Mouse (Mus musculus) forebrain, embryonic 14.5 days (tissue): ENCODE measurements around the gene Fbxo4. TPM values are rescaled to one million over a fixed set of nuclear protein-coding genes. Genes with fewer than 3 reads are reported as not detected.

Experiments used
- ATAC-seq: fragments of 200-750 bp; cut with Nextera tagmentation; 2 replicates; pipeline ENCODE4 v1.8.0; 2017; ENCODE audit warnings: mild to moderate bottlenecking, moderate library complexity
- DNase-seq: peaks from one replicate; pipeline ENCODE4 v3.0.0-alpha.2; 2015; ENCODE audit warnings: low spot score
- H3K27ac ChIP-seq: fragments of 300-500 bp; sonication (generic); 2 replicates; pipeline ENCODE4 v1.5.1; 2014; ENCODE audit warnings: low read depth, mild to moderate bottlenecking, control low read depth, low read length, moderate library complexity
- H3K27me3 ChIP-seq: fragments of 300-500 bp; sonication (generic); replicated peaks from 2 replicates; pipeline ENCODE4 v1.6.1; 2014; ENCODE audit warnings: low read length, control low read depth, mixed read lengths; ENCODE audit not compliant: control insufficient read depth, insufficient read depth
- H3K36me3 ChIP-seq: fragments of 300-500 bp; sonication (generic); 2 replicates; pipeline ENCODE4 v1.6.1; 2014; ENCODE audit warnings: low read length, control low read depth; ENCODE audit not compliant: control insufficient read depth, insufficient read depth
- H3K4me1 ChIP-seq: fragments of 300-500 bp; sonication (generic); 2 replicates; pipeline ENCODE4 v1.6.1; 2014; ENCODE audit warnings: antibody characterized with exemption, low read length, control low read depth; ENCODE audit not compliant: control insufficient read depth, insufficient read depth
- H3K4me2 ChIP-seq: fragments of 300-500 bp; sonication (generic); 2 replicates; pipeline ENCODE4 v1.6.1; 2014; ENCODE audit warnings: mild to moderate bottlenecking, control low read depth, low read length
- H3K4me3 ChIP-seq: fragments of 300-500 bp; sonication (generic); 2 replicates; pipeline ENCODE4 v1.5.1; 2014; ENCODE audit warnings: low read depth, low read length, control low read depth
- H3K9ac ChIP-seq: fragments of 300-500 bp; sonication (generic); 2 replicates; pipeline ENCODE4 v1.6.1; 2014; ENCODE audit warnings: mild to moderate bottlenecking, low read length, control low read depth, moderate library complexity
- H3K9me3 ChIP-seq: fragments of 300-500 bp; sonication (generic); replicated peaks from 2 replicates; pipeline ENCODE4 v1.6.1; 2016; ENCODE audit warnings: low read length, control low read depth, mixed read lengths; ENCODE audit not compliant: control insufficient read depth
- WGBS: fragments of 180-500 bp; shearing (Covaris S2); extraction: QIAGEN DNeasy Blood & Tissue Kit; methylation state at CpG from one replicate; pipeline ENCODE4 v1.1.7; 2014; 5-methylcytosine and 5-hydroxymethylcytosine counted together
- polyA plus RNA-seq: library from polyadenylated mRNA; unstranded; fragments of >200 nt; fragmentation: Nextera tagmentation; extraction: Ambion mirVana; gene quantifications from 2 replicates; pipeline ENCODE4 v1.2.1, GENCODE M21; 2014

The Fbxo4 gene
- polyA plus RNA-seq, 1 experiment from 2014 or later = 8.0 TPM

DNA sequence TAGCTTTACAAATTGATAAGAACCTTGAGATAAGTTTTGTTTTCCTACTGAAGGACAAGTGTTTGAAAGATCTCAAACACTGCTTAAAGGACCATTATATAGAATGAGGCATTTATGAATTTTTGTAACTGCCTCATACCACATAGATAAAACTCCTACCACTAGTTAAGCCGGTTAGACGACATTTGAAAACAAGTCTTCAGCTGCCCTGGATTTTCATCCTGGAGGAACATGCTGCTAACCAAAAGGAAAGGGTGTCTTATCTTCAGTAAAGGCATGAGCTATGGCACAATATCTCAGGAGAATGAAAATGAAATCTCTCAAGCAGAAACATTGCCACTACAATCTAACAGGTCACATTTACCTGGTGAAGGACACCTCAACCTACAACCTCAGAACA is 44.4 kb upstream of the Fbxo4 start:
- H3K9me3 ChIP-seq = no peaks in the 10 kb centered on the region
- no peak for DNase-seq
- no peaks in the 10 kb centered on the region for H3K27me3 ChIP-seq
- H3K4me1 ChIP-seq = peaks cover 8% of the 10 kb centered on the region; the same call in 1 of the 2 replicates
- H3K36me3 ChIP-seq = no peaks in the 10 kb centered on the region
- H3K4me3 ChIP-seq = no peak overlapping the region
- no peak for ATAC-seq
- H3K4me2 ChIP-seq = no peak overlapping the region
- WGBS = 97% methylated on average over 2 of the region's 2 CpGs
- no peak overlapping the region for H3K9ac ChIP-seq
- H3K27ac ChIP-seq = no peak overlapping the region

DNA sequence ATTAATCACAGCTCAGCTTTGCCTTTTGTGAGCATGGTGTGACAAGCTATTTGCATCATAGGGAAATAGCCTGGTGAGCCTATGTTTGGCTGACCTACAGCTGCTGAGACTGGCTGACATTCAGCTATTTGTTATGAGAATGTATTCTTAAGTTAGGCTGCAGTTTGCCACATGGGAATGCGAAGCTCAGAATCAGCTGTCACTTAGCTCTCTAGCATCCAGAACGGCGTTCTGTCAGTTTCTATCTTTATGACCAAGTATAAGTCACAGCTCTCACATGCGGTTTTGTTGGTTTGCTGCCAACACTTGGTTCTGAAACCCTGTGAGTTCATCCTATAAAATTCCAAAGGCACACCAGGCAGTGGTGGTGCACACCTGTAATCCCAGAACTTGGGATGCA is 41.3 kb upstream of the Fbxo4 start:
- no peak for ATAC-seq
- 72% methylated on average over 4 of the region's 4 CpGs for WGBS
- no peak overlapping the region for H3K4me2 ChIP-seq
- DNase-seq = no peak
- H3K4me3 ChIP-seq = no peak overlapping the region
- no peak overlapping the region for H3K27ac ChIP-seq
- no peaks in the 10 kb centered on the region for H3K9me3 ChIP-seq
- no peaks in the 10 kb centered on the region for H3K36me3 ChIP-seq
- no peaks in the 10 kb centered on the region for H3K27me3 ChIP-seq
- no peaks in the 10 kb centered on the region for H3K4me1 ChIP-seq
- no peak overlapping the region for H3K9ac ChIP-seq

DNA sequence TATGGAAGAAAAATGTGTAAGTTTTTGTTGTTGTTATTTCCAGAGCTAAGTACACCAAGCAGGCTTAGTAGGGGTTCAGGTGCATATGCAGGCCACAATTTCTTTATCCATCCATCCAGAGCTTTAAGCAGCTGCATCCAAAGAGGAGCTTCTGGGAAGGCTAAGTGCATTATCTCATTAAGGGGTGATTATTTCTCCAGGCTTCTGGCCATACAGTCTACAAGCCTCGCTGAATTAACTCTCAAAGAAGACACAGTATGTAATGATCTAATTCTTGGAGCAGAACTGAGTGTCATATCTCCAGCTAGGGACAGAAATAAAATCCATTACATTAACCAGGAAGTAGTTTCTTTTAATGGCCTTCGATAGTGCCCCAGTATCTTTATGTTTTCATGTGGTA is 34.5 kb upstream of the Fbxo4 start:
- H3K27me3 ChIP-seq = no peaks in the 10 kb centered on the region
- WGBS = 75% methylated on average over 2 of the region's 2 CpGs
- no peak for ATAC-seq
- no peaks in the 10 kb centered on the region for H3K36me3 ChIP-seq
- H3K27ac ChIP-seq = no peak overlapping the region
- no peak for DNase-seq
- no peaks in the 10 kb centered on the region for H3K4me1 ChIP-seq
- H3K4me3 ChIP-seq = no peak overlapping the region
- H3K9ac ChIP-seq = no peak overlapping the region
- H3K9me3 ChIP-seq = no peaks in the 10 kb centered on the region
- no peak overlapping the region for H3K4me2 ChIP-seq

DNA sequence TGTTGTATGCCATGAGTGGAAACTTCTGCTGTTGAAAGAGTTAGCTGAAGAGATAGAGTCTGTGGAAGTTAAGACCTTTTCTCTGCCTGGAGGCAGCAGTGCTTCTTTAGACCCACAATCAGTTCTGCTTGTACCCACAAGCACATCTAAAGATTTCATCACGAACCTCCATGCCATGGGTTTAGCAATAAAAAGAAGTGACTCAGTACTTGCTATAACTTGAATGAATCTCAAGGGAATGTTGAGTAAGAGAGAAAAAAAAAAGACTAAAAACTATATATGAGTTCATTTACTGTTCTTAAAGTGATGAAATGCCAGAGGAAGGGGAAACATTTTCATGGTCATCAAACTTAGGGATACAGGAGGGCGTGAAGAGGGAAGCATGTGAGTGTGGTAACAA is 21.2 kb upstream of the Fbxo4 start:
- H3K4me2 ChIP-seq = no peak overlapping the region
- WGBS = 87% methylated on average over 2 of the region's 2 CpGs
- H3K4me1 ChIP-seq = no peaks in the 10 kb centered on the region
- no peaks in the 10 kb centered on the region for H3K27me3 ChIP-seq
- no peak for DNase-seq
- H3K36me3 ChIP-seq = no peaks in the 10 kb centered on the region
- H3K4me3 ChIP-seq = no peak overlapping the region
- H3K9me3 ChIP-seq = peaks cover 2% of the 10 kb centered on the region; the same call in 1 of the 2 replicates
- H3K9ac ChIP-seq = no peak overlapping the region
- ATAC-seq = no peak
- no peak overlapping the region for H3K27ac ChIP-seq

DNA sequence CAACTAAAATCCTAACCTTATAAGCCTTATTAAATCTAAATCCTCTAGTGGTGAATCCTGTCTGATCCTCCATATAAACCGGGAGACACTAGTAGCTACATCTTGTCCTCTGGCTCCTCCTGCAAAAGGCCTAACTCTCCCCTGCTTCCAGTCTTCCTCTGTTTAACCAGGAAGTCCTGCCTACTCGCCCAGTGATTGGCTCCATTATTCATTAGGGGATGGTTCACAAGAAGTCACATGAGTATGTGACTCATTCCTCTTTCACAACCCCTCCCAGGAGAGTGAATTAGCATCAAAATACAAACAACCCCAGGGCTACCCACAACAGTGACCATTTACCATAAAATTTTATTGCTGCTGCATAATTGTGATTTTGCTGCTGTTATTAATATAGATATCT is 19.8 kb upstream of the Fbxo4 start:
- Histone ChIP-seq H3K4me2 (no peak overlapping the region), H3K9me3 (no peaks in the 10 kb centered on the region), H3K36me3 (no peaks in the 10 kb centered on the region), H3K27ac (no peak overlapping the region), H3K9ac (no peak overlapping the region), H3K4me1 (peaks cover 4% of the 10 kb centered on the region; the same call in 1 of the 2 replicates), H3K4me3 (no peak overlapping the region), H3K27me3 (no peaks in the 10 kb centered on the region)
- ATAC-seq = no peak
- WGBS = 82% methylated on average over 2 of the region's 2 CpGs
- DNase-seq = no peak

DNA sequence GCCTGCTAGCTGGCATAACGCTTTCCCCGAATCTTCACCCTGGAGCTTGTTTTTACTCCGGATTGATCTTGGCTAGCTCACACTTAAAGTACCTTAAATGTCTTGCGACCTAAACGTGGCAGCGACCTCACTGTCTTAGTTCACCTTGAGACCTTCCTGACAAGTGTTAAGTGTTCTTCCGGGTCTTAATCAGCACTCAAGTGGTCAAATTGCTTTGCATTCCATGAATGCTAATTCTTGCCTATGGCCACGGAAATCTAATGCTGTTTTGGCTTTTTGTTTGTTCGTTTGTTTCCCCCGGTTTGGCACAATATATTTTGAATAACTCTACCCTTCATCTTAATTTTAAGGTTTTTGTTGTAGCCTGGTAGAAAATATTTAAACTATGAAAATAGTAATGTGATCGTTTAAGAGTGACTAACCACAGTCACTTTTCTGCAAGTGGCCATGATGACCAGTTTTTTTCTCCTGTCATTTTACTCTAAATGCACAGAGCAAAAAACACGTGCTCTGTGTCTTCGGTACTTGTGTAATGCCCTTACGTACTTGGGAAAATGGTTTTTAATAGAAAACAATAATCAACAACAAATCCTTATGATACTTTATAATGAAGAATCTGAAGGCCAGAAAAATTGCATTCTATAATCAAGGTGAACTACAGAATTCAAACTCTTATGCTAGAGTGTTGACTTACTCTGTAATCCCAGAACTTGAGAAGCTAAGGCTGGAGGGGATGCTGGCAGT is 17.1 kb upstream of the Fbxo4 start:
- H3K4me2 ChIP-seq = peak overlapping the region; percentile 69
- peak overlapping the region; percentile 40 for H3K27ac ChIP-seq
- no peaks in the 10 kb centered on the region for H3K9me3 ChIP-seq
- H3K9ac ChIP-seq = peak overlapping the region; percentile 51; the same call in 1 of the 2 replicates
- H3K36me3 ChIP-seq = peaks cover 7% of the 10 kb centered on the region
- H3K27me3 ChIP-seq = no peaks in the 10 kb centered on the region
- no peak; the same call in 1 of the 2 replicates for ATAC-seq
- H3K4me3 ChIP-seq = peak overlapping the region; percentile 76
- peaks cover 4% of the 10 kb centered on the region; the same call in 1 of the 2 replicates for H3K4me1 ChIP-seq
- WGBS = 23% methylated on average over 14 of the region's 14 CpGs
- DNase-seq = no peak

DNA sequence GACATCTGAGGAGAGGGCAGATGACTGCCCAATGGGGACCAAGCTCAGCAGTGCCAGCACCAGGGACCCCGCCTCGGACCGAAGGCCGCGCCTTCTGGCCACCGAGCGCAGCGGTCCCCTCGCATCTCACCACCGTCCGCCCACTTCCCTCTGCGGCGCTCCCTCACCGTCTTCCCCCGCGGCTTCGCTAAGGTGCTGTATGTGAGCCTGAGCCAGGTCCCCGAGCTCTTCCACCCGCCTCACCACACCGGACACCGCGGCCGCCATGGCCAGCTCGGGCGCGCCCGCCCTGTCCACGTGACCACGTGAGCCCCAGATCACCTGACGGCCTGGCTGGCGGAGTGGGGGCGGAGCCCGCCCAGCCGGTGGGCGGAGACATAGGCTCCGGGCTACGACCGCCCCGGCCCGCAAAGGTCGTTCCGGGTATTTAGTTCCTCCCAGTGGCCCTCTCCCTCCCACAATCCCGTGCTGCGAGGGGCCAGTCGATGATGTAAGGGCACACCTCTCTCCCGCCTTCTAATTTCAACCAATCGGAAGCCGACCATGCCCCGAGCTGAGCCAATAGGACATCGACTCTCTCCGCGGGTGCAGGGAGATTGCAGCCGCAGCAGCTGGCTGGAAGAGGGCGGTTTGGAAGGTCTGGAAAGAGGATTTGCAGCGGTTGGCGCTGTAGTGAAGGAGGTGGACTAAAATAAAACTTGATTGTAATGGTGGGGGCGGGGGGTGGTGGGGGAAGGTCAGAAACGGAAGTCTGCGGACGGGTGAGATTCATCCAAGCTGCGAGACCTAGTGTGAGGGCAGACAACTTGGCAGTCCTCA is 16.3 kb upstream of the Fbxo4 start, which contains the start of gene AW549877:
TSS of gene AW549877 (minus strand) at position 297 of the 819 bp plus-strand sequence.
- DNase-seq (peak; percentile 99), ATAC-seq (peak; percentile 99)
- WGBS = under 1% methylated on average over 59 of the region's 61 CpGs
- peak within 1 kb of the TSS; percentile 69 for H3K4me2 ChIP-seq
- peak within 1 kb of the TSS; percentile 87 for H3K27ac ChIP-seq
- peak within 1 kb of the TSS; percentile 83 for H3K9ac ChIP-seq
- H3K36me3 ChIP-seq = peaks cover 13% of the 10 kb centered on the region
- H3K9me3 ChIP-seq = no peaks in the 10 kb centered on the region
- H3K4me3 ChIP-seq = peak within 1 kb of the TSS; percentile 76
- no peaks in the 10 kb centered on the region for H3K27me3 ChIP-seq
- peaks cover 4% of the 10 kb centered on the region; the same call in 1 of the 2 replicates for H3K4me1 ChIP-seq

DNA sequence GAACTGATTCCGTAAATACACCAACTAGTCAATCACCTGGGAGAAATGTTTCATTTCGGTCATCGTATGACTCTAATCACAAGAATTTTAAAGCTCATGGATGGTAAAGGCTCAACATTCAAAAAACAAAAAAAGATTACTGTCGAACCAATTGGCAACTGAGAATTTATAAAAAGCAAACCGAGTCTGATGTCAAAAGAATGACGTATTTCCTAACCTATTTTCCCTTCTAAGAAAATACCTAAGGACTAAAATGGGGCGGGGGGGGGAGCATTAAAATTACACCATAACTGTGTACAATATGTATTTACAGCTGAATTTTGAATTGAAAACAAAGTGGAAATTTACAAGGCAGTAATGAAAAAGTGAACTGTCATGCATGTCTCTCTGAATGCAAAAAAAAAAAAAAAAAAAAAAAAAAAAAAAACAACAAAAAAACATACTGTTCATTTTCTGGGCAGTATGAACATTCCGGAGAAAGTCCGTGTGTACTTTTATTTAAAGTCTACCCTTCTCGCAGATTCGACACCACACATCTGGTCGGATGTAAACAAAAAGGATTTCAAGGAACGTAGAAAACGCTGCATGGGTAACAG is 15.6 kb upstream of the Fbxo4 start:
- Histone ChIP-seq H3K4me2 (peak overlapping the region; percentile 69), H3K4me3 (peak overlapping the region; percentile 76)
- WGBS = 28% methylated on average over 14 of the region's 14 CpGs

More for the DNA sequence above, 15.6 kb upstream of the Fbxo4 start:
- Histone ChIP-seq H3K9ac (peak overlapping the region; percentile 83), H3K9me3 (no peaks in the 10 kb centered on the region), H3K27me3 (no peaks in the 10 kb centered on the region), H3K4me1 (peaks cover 4% of the 10 kb centered on the region; the same call in 1 of the 2 replicates), H3K27ac (peak overlapping the region; percentile 87), H3K36me3 (peaks cover 20% of the 10 kb centered on the region)
- no peak for DNase-seq
- ATAC-seq = no peak
